Mouse (Mus musculus) liver, embryonic 15.5 days (tissue): ENCODE measurements around the gene Gm28042. TPM values are rescaled to one million over a fixed set of nuclear protein-coding genes. Genes with fewer than 3 reads are reported as not detected.

Experiments
- ATAC-seq: fragments of 200-750 bp; cut with Nextera tagmentation; 2 replicates; pipeline ENCODE4 v1.8.0; 2017; ENCODE audit warnings: moderate number of reproducible peaks, mild to moderate bottlenecking, moderate library complexity; ENCODE audit not compliant: insufficient read depth
- H3K27ac ChIP-seq: fragments of 300-500 bp; sonication (generic); replicated peaks from 2 replicates; pipeline ENCODE4 v1.5.1; 2015; ENCODE audit warnings: mild to moderate bottlenecking, inconsistent platforms
- H3K27me3 ChIP-seq: fragments of 300-500 bp; sonication (generic); 2 replicates; pipeline ENCODE4 v1.6.1; 2015; ENCODE audit warnings: mild to moderate bottlenecking, inconsistent platforms
- H3K36me3 ChIP-seq: fragments of 300-500 bp; sonication (generic); replicated peaks from 2 replicates; pipeline ENCODE4 v1.6.1; 2015; ENCODE audit warnings: moderate library complexity, mild to moderate bottlenecking, inconsistent platforms
- H3K4me1 ChIP-seq: fragments of 300-500 bp; sonication (generic); replicated peaks from 2 replicates; pipeline ENCODE4 v1.6.1; 2015; ENCODE audit warnings: inconsistent platforms
- H3K4me2 ChIP-seq: fragments of 300-500 bp; sonication (generic); 2 replicates; pipeline ENCODE4 v1.6.1; 2015; ENCODE audit warnings: moderate library complexity, mild to moderate bottlenecking, inconsistent platforms
- H3K4me3 ChIP-seq: fragments of 300-500 bp; sonication (generic); replicated peaks from 2 replicates; pipeline ENCODE4 v1.5.1; 2015; ENCODE audit warnings: mild to moderate bottlenecking, inconsistent platforms
- H3K9ac ChIP-seq: fragments of 300-500 bp; sonication (generic); 2 replicates; pipeline ENCODE4 v1.6.1; 2015; ENCODE audit warnings: moderate library complexity, mild to moderate bottlenecking, inconsistent platforms
- H3K9me3 ChIP-seq: fragments of 300-500 bp; sonication (generic); replicated peaks from 2 replicates; pipeline ENCODE4 v1.6.1; 2016; ENCODE audit warnings: inconsistent platforms
- WGBS: fragments of 180-500 bp; shearing (Covaris S2); methylation state at CpG from one replicate; pipeline ENCODE4 v1.1.7; 2015; ENCODE audit warnings: mixed read lengths; ENCODE audit not compliant: insufficient replicate concordance; 5-methylcytosine and 5-hydroxymethylcytosine counted together
- microRNA-seq: library from miRNA; unstranded; fragments of <30 nt; microRNA quantifications from one replicate; pipeline ENCODE4, GENCODE M21; 2016
- polyA plus RNA-seq: library from polyadenylated mRNA; unstranded; fragments of >200 nt; fragmentation: Nextera tagmentation; extraction: Ambion mirVana; gene quantifications from 2 replicates; pipeline ENCODE4 v1.2.1, GENCODE M21; 2015

Gm28042 gene
- polyA plus RNA-seq, 1 experiment from 2014 or later: 0.54 TPM

DNA sequence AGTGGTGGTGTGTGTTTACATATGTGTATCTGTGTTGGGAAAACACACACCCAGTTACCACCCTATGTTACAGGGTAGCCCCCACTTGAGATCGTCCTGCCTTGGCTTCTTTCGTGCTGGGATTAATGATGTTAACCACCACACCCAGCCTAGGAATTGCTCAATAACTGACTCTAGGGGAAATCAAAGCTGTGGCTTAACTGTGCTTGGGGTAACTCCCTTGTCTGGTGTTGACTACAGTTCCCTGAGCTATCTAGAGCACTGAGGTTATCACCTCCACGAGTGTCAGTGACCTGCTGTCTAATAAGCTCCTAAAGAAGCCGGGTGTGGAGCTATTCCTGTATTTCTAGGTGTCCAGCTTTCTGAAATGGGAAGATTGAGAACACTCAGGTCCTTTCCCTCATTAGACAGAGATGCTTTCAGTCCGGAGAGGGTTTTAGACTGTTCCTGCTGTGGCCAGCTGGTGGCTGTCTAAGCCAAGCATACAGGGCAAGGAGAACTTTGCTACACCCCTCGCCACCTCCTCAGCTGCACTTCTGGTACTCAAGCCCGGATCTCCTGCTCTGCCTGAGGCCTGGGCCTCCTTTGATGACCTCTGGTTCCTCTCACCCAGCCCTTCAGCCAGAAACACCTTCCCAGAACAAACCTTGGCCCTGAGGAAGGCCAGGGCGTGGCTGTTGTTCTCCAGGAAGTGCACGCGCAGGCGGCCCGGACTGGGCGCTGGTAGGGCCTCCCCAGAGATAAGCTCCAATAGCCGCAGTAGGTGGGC, 57.5 kb downstream of the Gm28042 start:
- no peaks in the 10 kb centered on the region for H3K27me3 ChIP-seq
- no peaks in the 10 kb centered on the region for H3K9me3 ChIP-seq
- 0 out of 2 replicates have a peak, but pooled peaks cover 3% of the 10 kb centered on the region for H3K36me3 ChIP-seq
- peaks cover 6% of the 10 kb centered on the region; the same call in 1 of the 2 replicates for H3K4me1 ChIP-seq
- H3K27ac ChIP-seq: no peak overlapping the region
- H3K4me2 ChIP-seq: no peak overlapping the region
- no peak overlapping the region for H3K9ac ChIP-seq
- WGBS: 40% methylated on average over 14 of the region's 14 CpGs
- no peak overlapping the region for H3K4me3 ChIP-seq
- no peak for ATAC-seq

DNA sequence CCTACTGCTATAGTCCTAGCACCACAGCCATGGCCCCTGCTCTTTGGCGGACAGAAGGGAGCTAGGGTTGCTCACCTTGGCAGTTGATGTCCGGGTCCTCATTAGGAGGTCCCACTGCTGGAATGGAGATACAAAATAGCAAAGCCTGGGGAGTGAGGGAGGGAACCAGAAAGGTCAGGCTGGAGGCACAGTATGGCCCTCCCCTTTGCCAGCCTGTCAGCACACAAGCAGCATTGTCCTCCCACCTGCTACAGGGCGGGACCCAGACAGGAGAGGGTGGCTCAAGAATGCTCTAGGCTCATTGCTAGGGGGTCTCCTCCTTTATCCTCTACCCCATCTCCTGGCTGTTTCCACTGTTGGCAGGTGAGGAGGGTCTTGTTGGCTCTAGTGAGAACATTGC, 58.7 kb downstream of the Gm28042 start:
- no peak overlapping the region for H3K9ac ChIP-seq
- no peak overlapping the region for H3K27ac ChIP-seq
- H3K27me3 ChIP-seq: no peaks in the 10 kb centered on the region
- H3K9me3 ChIP-seq: no peaks in the 10 kb centered on the region
- no peak for ATAC-seq
- H3K4me3 ChIP-seq: no peak overlapping the region
- H3K4me2 ChIP-seq: no peak overlapping the region
- peaks cover 5% of the 10 kb centered on the region; the same call in 1 of the 2 replicates for H3K36me3 ChIP-seq
- 77% methylated on average over 3 of the region's 3 CpGs for WGBS
- H3K4me1 ChIP-seq: peaks cover 6% of the 10 kb centered on the region; the same call in 1 of the 2 replicates

- ATAC-seq: no peak
- no peak overlapping the region for H3K9ac ChIP-seq
- 70% methylated on average over 3 of the region's 3 CpGs for WGBS
These were observed 60.1 kb downstream of the Gm28042 start for GRCm38 (mm10) chr2:120087391-120087790.

DNA sequence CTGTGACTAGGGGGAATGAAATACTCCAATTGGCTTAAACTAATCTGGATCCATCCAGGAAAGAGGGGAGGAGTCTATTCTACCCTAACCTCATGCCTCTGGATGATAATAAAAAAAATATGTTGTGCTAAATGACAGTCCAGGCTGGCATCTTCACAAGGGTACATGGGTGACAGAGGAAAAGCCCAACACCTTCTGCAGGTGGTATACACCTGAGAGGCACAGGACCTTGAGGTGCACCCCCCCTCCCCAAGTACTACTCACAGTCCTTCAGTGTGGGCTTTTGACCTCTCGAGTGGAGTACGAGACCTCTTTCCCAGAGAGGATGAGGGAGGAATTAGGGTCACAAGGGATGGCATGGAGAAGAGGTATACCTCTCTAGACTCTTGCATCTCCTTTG, 60.6 kb downstream of the Gm28042 start:
- ATAC-seq: no peak
- Histone ChIP-seq H3K27me3 (no peaks in the 10 kb centered on the region), H3K9ac (no peak overlapping the region), H3K4me3 (no peak overlapping the region), H3K36me3 (peaks cover 10% of the 10 kb centered on the region; the same call in 1 of the 2 replicates), H3K9me3 (no peaks in the 10 kb centered on the region), H3K4me1 (peaks cover 6% of the 10 kb centered on the region; the same call in 1 of the 2 replicates), H3K4me2 (no peak overlapping the region), H3K27ac (no peak overlapping the region)
- WGBS: 74% methylated on average over 2 of the region's 2 CpGs

More at GRCm38 (mm10) chr2:120087391-120087790, 60.1 kb downstream of the Gm28042 start:
- Histone ChIP-seq H3K27ac (no peak overlapping the region), H3K4me2 (no peak overlapping the region), H3K4me1 (peaks cover 6% of the 10 kb centered on the region; the same call in 1 of the 2 replicates), H3K9me3 (no peaks in the 10 kb centered on the region), H3K27me3 (no peaks in the 10 kb centered on the region), H3K4me3 (no peak overlapping the region), H3K36me3 (peaks cover 10% of the 10 kb centered on the region; the same call in 1 of the 2 replicates)

- Histone ChIP-seq H3K4me2 (no peak overlapping the region), H3K9ac (no peak overlapping the region), H3K27ac (no peak overlapping the region), H3K27me3 (no peaks in the 10 kb centered on the region), H3K9me3 (no peaks in the 10 kb centered on the region), H3K4me1 (0 out of 2 replicates have a peak, but pooled peaks cover 4% of the 10 kb centered on the region), H3K4me3 (no peak overlapping the region), H3K36me3 (peaks cover 15% of the 10 kb centered on the region; the same call in 1 of the 2 replicates)
- no peak for ATAC-seq
- WGBS: 83% methylated on average over 17 of the region's 17 CpGs
These were observed 63.7 kb downstream of the Gm28042 start for GRCm38 (mm10) chr2:120090979-120091378.

Small RNAs within 50 kb of the gene (microRNA-seq; reads per million reads assigned to microRNA genes)
- gene Mir7665: not detected

Other genes with a start within 250 kb of the Gm28042 start
- 9.1 and 9.9 TPM in 2 replicates for gene Rpap1, start 240.0 kb upstream of the Gm28042 start, polyA plus RNA-seq
- 1.1 TPM in 2 replicates for gene Tyro3, start 229.8 kb upstream of the Gm28042 start, polyA plus RNA-seq
- gene Mga, start 130.3 kb upstream of the Gm28042 start, polyA plus RNA-seq: 5.3 and 5.5 TPM in 2 replicates
- gene Mapkbp1, start 54.8 kb upstream of the Gm28042 start, polyA plus RNA-seq: 0.22 and 0.24 TPM in 2 replicates
- gene Jmjd7, start within 50 bp of the Gm28042 start, polyA plus RNA-seq: 4.7 and 6.0 TPM in 2 replicates
- gene Pla2g4b, start 5.9 kb downstream of the Gm28042 start, polyA plus RNA-seq: 0.08 and 0.21 TPM in 2 replicates
- gene Ehd4, start 127.1 kb downstream of the Gm28042 start, polyA plus RNA-seq: 23.4 and 29.0 TPM in 2 replicates
- gene Pla2g4e, start 217.8 kb downstream of the Gm28042 start, polyA plus RNA-seq: 0.02 TPM in 1 of 2 replicates, not detected in the other